Mouse (Mus musculus): Measurements from ENCODE around the gene 1700003F12Rik.

DNA sequence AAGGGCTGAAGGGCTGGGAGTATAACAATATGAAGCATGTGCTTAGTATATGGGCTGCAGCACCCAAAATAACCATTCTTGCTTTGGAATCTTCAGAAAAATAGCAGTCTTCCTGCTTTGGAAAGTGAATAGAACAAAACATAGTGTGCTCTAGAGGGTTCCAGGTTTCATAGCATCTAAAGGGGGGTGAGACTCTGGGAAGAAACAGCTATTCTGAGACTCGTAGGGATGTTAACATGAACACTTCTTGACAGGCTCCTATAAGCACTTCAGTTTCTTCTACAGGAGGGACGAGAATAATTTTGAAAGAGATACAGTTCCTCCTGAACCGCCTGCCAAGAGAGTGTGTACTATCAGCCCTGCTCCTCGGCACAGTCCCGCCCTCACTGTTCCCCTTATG is 29.5 kb upstream of the 1700003F12Rik start:
- no peak for TF ChIP-seq POLR2A (IDR thresholded peaks at IDR 0.05; ENCODE audit: control insufficient read depth, extremely low read depth, insufficient read depth, low read length, poor library complexity)
- TF ChIP-seq CTCF (IDR thresholded peaks at IDR 0.05; ENCODE audit: borderline replicate concordance, control insufficient read depth, extremely low read depth, insufficient read depth, low read length, poor library complexity) = no peak
